Mouse (Mus musculus) G1E-ER4 (cell line): ENCODE measurements around the gene Tank. TPM values are rescaled to one million over a fixed set of nuclear protein-coding genes. Genes with fewer than 3 reads are reported as not detected.

Source experiments
- GATA1 ChIP-seq: IDR thresholded peaks from one replicate; pipeline ENCODE4 v1.8.0; 2012; ENCODE audit warnings: low read length, inconsistent platforms
- polyA plus RNA-seq: library from polyadenylated mRNA; stranded (reverse); fragments of >175 nt; gene quantifications from 2 replicates; pipeline ENCODE4 v1.2.3, GENCODE M21; 2012

Gene Tank
- polyA plus RNA-seq, 1 experiment = 3.6 TPM

DNA sequence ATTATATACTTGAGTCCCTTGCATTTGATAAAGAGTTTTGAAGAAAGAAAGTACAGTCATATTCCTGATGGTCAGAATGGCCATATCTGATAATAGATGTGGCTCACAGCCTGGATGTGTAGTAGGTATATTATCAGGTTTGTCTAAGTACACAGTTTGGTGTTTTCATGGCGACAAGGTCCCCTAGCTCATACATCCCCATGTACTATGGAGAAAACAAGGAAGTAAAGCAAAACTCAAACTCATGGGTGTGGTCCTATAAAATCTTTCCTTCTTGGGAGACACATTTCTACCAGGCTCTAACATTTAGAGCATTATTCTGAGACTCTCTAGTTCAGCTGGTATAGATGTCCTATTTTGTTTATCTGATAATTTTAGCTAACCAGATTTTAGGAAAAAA lies 21.3 kb downstream of the Tank start:
- TF ChIP-seq GATA1 = no peak

DNA sequence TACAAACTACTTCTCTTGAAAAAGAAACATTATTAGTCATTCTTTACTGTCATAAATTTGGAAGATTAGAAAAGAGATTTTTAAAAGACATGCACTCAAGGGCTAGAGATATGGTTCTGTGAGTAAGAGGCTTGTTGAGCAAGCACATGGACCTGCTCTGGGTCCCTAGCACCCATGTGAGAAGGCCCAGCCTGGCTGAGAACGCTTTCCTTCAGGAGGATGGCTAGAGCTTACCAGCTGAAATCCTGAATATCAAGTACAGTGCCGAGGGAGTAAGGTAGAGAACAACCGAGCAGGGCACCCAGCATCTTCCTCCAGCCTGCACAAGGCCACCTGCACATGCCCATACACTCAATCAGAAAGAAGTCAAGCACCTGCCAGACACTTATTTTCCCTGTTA lies 25.1 kb downstream of the Tank start:
- TF ChIP-seq GATA1 = no peak

DNA sequence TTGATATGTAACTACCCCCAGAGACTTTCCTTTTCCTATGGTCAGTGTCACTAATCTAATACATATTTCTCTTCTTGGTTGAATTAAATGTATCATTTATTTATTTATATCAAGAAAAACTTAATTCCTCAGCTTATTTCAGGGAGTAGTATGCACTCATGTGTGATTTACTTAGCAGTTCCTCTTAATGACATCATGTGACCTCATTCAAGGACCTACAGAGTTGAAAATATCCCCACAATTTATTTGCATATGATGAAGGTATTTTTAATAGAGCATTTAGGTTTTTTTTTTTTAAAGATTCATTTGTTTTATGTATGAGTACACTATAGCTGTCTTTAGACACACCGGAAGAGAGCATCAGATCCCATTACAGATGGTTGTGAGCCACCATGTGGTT lies 28.6 kb downstream of the Tank start:
- TF ChIP-seq GATA1 = no peak

DNA sequence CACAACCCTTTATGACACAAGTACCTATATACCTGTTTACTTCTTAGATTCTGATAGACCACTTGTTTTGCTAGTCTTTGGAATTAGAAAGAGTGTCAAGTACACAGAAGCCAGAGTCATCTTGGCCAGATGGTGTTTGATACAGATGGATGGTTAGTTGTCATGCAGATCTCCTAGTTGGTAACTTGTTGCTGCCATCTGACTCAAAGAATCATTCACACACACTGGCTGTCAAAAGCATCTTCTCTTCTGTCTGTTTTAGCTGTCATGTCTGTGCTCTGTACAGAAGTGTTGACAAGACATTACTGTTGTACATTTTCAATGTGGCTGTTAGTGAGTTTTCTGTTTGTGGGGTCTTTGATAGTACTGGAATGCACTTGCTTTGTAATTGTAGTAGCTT lies 45.6 kb downstream of the Tank start:
- no peak for TF ChIP-seq GATA1

DNA sequence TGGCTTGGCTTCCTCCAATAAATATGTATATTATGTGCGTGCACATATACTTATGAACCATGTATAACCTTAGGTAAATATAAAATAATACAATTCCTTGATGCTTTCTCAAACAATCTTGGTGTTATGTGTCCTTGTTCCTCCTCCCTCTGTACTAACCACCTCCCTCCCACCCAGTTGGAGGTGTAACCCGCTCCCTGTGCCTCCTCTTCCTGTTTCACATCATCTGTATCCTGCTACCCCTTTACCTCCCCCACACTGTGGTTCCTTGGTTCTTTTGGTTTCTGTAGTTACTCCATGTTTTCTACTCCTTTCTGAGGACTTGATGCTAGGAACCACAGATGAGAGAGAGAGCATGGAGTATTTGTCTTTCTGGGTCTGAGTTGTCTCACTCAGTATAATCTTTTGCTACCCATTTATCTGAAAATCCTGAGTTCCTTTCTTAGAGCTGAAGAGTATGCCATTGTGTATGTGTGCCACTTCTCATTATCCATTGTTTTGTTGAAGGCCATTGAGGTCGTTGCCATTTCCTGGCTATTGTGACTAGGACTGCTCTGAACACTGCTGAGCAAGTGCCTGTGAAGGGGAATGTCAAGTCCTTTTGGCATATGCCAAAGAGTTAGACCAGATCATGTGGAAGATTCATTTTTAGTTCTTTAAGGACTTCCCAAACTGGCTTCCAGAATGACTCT lies 52.6 kb downstream of the Tank start:
- TF ChIP-seq GATA1 = no peak

DNA sequence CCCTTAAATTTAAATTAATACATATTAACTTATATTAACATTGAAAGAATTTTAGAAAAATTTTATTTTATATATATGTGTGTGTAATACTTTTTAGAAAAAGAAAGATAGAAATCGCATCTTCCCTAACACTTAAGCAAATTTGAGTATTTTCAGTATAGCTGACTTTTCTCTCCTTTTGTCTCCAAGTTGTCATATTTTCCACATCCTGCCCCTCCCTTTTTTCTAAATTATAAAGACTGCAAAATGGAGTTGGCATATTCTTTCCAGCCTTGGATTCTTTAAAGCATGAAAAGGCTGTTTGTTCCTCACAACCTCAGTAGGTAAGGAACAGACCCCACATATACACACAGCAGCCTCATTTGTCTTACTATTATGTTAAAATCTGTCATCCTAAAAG lies 56.7 kb downstream of the Tank start:
- TF ChIP-seq GATA1 = no peak

DNA sequence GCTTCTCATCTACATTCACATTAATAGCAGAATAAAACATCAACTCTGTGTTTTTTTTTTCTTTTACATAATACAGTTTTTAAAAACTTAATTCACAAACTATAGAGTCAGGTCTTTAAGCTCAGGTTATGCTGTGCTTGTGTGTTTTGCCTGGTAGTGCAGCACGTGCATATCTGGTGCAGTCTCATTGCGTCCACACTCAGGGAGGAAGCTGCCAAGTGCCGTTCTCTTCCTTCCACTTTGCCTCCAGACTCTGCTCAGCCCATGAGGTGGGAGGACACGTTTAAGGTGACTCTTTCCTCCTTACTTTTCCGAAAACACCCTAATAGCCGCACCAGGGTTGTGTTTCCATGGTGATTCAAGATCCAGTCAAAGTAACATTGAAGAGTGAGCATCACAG lies 59.8 kb downstream of the Tank start:
- TF ChIP-seq GATA1 = no peak

DNA sequence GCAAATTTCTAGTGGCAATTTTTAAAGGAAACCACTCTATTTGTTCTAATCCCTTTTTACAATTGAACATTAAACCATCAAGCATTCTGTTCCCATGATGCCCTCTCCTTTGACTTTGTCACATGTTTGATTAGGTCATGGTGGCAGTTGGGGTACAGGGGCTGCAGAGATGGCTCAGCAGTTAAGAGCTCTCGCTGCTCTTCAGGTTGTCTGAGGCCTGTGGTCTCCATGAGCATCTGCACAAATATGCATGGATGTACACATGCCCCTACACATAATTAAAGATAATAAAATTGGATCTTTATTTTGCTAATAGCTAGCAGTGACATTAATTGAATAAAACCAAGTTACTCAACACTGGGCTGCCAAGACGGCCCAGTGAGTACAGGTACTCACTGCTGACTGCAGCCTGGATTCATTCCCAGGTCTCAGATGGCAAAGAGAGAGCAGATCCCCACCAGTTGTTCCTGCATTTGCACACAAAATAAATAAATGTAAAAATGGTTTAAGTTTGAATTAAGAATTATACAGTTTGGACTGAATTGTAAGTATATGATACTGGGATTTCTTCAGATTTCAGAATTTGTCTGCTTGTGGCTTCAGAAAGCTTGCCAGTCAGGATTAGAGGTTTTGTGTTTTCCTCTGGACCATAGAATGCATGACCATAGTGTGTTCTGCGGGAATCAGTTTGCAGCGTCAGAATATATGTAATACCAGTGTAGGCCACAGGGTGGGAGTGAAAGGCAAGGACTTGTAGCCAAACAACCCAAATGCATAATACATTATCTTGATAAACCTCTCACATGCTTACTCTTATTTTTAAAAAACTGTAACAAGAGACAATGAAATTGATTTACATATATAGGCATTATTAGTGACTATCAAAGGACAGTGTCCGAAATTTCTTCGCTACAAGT lies 64.3 kb downstream of the Tank start:
- TF ChIP-seq GATA1 = no peak

DNA sequence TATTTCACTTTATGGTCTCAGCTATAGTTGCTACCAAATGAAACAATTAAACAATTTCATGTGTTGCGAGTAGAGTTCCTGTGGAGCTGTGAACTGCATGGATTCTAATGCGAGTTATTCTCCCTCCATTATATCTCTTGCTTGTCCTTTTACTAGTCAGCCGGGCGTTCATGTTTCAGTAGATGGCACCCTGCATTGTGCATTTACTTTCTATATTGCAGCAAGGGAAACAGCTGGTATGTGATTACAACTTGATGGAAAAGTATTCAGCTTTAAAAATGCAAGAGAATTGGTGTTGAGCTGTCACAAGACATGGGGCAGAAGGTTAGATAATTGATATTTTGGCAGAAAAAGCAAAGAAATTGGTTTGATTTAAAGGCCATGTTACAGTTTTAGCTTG lies 72.8 kb downstream of the Tank start:
- TF ChIP-seq GATA1 = no peak

DNA sequence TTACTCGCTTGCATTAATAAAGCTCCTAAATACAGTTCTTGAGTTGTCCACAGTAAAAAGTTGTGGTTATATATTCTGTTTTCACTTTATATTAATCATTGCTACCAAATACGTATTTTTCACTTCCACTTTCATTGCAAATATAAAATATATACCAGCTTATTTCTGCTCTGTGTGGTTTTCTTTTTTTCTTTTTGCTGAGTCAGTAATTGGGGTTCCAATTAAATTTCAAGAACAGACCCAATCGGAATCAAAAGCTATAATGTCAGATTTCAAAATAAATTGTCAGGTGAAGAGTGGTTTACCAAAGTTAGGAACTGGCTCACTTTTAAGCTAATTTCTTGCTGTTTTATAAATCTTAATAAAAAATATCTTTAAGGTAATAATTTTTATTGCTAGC lies 73.3 kb downstream of the Tank start:
- TF ChIP-seq GATA1 = no peak

DNA sequence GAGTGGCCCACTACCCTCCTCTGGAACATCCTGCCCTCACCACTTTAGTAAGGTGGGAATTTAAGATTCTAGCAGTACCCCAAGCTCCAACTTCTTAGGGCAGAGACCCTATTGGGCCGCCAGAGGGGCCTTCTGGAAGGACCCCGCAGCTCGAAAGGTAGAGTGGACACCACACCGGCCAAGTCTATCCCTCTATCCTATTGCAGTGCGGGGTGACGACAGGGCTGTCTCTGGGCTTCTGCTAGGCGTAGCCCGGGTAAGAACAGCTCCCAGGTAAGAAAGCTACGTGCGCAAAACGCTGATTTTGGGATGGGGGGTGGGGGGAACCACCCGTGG lies 76.6 kb downstream of the Tank start:
- no peak for TF ChIP-seq GATA1

DNA sequence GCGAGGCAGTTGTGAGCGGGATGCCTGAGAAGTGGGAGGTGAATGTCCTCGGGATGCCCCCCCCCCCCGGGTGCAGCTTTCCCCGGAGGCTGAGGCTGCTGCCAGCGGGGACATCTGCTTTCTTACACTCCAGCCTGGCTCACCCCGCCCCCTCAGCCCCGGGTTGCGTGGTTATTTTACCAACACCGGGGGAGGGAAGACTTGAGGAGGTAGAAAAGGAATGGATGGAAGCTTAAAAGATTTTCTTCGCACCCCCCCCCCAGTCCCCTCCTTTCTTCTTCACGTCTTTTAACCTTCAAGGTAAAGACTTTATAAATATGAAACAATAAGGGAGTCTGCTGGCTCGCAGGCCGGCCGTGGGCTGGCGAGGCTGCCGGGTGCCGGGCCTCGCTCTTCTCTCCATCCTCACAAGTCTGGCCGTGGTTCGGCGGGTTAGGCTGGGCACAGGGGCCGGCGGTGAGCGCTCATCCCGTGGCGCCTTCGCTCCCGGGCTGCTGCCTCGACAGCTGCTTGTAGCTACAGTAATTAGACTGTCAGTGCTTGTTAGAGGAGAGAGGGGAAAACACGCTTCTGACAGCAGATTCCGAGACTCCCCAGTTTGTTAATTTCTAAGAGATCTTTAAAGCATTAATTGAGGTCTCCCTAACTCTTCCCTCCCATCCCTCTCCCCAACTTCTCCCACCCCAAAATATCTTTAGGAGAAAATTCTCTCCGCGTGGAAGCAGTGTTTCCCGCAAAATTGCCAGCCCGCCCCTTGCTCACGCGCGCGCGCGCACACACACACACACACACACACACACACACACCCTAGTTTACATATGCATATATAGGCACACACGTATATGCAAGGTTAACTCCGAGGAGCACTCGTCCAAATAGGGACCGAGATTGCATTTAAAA lies 77.2 kb downstream of the Tank start:
- TF ChIP-seq GATA1 = no peak

DNA sequence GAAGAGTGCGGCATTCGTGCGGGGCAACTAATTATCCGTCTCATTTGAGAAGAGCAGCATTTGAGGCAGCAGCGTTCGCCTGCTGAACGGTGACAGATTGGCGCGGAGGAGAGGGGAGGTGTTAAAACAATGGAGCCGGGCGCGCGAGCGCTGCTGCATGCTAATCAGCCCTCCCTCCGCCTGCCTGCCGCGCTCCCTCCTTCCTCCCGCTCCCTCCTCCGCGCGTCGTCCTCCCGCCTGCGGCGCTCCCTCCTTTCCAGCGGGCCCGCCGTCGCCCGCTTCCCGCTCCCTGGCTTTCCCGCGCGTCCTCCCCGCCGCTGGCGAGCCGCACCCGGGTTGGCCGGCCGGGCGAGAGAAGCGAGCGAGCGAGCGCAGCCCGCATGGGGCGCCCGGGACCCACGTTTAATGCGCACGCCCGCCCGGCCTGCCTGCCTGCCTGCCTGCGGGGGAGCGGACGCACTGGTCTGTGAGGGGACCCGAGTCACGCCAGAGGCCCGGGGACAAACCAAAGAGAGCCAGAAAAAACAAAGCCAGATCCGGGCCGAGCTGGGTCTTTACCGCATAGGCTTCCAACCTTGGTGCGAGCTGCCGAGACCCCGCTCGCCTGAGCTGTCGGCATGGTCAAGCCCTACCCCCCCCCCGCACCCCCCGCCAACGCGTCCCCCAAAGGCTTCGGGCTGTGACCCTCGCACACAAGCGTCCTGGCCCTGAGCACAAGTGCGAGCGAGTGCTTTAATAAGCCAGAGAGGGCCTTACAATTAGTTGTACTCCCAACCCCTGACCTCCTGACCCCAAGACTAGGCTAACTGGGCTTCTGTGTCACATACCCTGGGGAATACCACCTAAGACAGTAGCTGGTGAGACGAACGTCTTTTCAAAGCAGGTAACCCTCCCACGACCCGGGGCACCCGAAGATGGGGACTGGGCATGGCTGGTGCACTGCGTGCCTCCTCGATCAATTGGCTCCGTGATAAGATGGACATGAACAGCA lies 78.3 kb downstream of the Tank start:
- no peak for TF ChIP-seq GATA1

DNA sequence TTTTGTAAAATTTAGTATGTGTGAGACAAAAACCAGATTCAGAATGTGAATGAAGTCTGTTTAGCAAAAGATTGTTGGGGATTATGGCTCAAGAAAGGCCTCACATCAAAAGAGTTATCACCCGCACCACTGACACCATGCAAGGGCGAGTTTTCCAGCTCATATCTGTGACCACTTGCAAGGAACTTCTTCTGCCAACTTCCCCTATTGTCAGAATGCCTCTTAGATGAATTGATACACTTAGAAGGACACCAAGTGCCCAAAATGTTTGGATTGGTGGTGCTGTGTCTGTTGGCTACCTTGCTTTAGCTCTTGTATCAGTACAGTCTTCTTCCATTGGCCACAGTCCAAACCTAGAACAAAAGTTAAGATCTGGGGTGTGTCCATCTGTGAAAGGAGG lies 80.9 kb downstream of the Tank start:
- no peak for TF ChIP-seq GATA1

DNA sequence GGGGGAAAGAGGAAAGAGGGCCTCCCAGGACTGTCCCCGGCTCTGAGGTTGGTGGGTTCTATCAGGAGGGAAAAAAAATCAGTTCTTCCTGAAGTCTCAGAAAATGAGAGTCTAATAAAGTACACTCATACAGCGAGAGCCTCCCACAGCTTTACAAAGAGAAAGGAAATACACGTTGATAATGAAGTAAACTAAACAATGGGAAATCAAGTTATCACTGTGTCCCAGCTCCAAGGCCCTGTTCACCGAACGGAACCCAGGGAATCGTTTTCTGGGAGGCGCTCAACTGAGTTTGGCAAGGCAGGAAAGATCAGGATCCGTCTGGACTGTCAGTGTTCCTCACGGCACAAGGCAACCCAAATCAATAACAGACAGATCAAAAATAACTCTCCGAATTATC lies 84.4 kb downstream of the Tank start:
- TF ChIP-seq GATA1 = no peak
